Mouse (Mus musculus) brown adipose tissue, adult 24 weeks (tissue): ENCODE results near the gene Fscn1. TPM values are rescaled to one million over a fixed set of nuclear protein-coding genes. Genes with fewer than 3 reads are reported as not detected.

Experiments
- polyA plus RNA-seq: library from polyadenylated mRNA; stranded (reverse); fragments of >200 nt; gene quantifications from 2 replicates; pipeline ENCODE4 v1.2.4, GENCODE M21; 2012; ENCODE audit not compliant: missing spikeins, insufficient read depth, insufficient read length

Gene Fscn1
- polyA plus RNA-seq, 1 experiment: 9.1 TPM

Other genes with a start within 250 kb of the Fscn1 start
- 10.6 and 13.2 TPM in 2 replicates for gene Tnrc18, start 142.7 kb upstream of the Fscn1 start, polyA plus RNA-seq
- gene Fbxl18, start 64.9 kb upstream of the Fscn1 start, polyA plus RNA-seq: 2.7 and 2.9 TPM in 2 replicates
- 1,228 and 1,297 TPM in 2 replicates for gene Actb, start 53.6 kb upstream of the Fscn1 start, polyA plus RNA-seq
- 12.5 and 14.6 TPM in 2 replicates for gene Rnf216, start 152.7 kb downstream of the Fscn1 start, polyA plus RNA-seq
- not detected in 2 replicates for gene Olfr718-ps1, start 187.2 kb downstream of the Fscn1 start, polyA plus RNA-seq
- gene Rbak, start 220.4 kb downstream of the Fscn1 start, polyA plus RNA-seq: 1.5 and 2.4 TPM in 2 replicates
- gene Spdye4b, start 220.7 kb downstream of the Fscn1 start, polyA plus RNA-seq: not detected in 2 replicates